Mouse (Mus musculus) embryonic facial prominence, embryonic 15.5 days (tissue): ENCODE measurements around the gene Gm7073. TPM values are rescaled to one million over a fixed set of nuclear protein-coding genes. Genes with fewer than 3 reads are reported as not detected.

Experiments
- ATAC-seq: fragments of 200-750 bp; cut with Nextera tagmentation; 2 replicates; pipeline ENCODE4 v1.8.0; 2017; ENCODE audit warnings: low read depth, moderate TSS enrichment; ENCODE audit not compliant: insufficient number of reproducible peaks, low FRiP score, low TSS enrichment
- H3K27ac ChIP-seq: fragments of 300-500 bp; sonication (generic); replicated peaks from 2 replicates; pipeline ENCODE4 v1.5.1; 2015; ENCODE audit warnings: mild to moderate bottlenecking, inconsistent platforms
- H3K27me3 ChIP-seq: fragments of 300-500 bp; sonication (generic); 2 replicates; pipeline ENCODE4 v1.6.1; 2015; ENCODE audit warnings: inconsistent platforms
- H3K36me3 ChIP-seq: fragments of 300-500 bp; sonication (generic); 2 replicates; pipeline ENCODE4 v1.6.1; 2015; ENCODE audit warnings: mild to moderate bottlenecking, inconsistent platforms
- H3K4me1 ChIP-seq: fragments of 300-500 bp; sonication (generic); 2 replicates; pipeline ENCODE4 v1.6.1; 2015; ENCODE audit warnings: inconsistent platforms
- H3K4me2 ChIP-seq: fragments of 300-500 bp; sonication (generic); replicated peaks from 2 replicates; pipeline ENCODE4 v1.6.1; 2015; ENCODE audit warnings: mild to moderate bottlenecking, inconsistent platforms
- H3K4me3 ChIP-seq: fragments of 300-500 bp; sonication (generic); replicated peaks from 2 replicates; pipeline ENCODE4 v1.5.1; 2015; ENCODE audit warnings: mild to moderate bottlenecking, inconsistent platforms
- H3K9ac ChIP-seq: fragments of 300-500 bp; sonication (generic); 2 replicates; pipeline ENCODE4 v1.6.1; 2015; ENCODE audit warnings: inconsistent platforms
- H3K9me3 ChIP-seq: fragments of 300-500 bp; sonication (generic); replicated peaks from 2 replicates; pipeline ENCODE4 v1.6.1; 2016; ENCODE audit warnings: inconsistent platforms
- WGBS: fragments of 180-500 bp; shearing (Covaris S2); methylation state at CpG from one replicate; pipeline ENCODE4 v1.1.7; 2015; 5-methylcytosine and 5-hydroxymethylcytosine counted together
- polyA plus RNA-seq: library from polyadenylated mRNA; unstranded; fragments of >200 nt; fragmentation: Nextera tagmentation; extraction: Ambion mirVana; gene quantifications from 2 replicates; pipeline ENCODE4 v1.2.1, GENCODE M21; 2015

The Gm7073 gene
- not detected in 2 replicates for polyA plus RNA-seq

GRCm38 (mm10) chrX:60539149-60539548 is at the start of gene Gm7073:
TSS of gene Gm7073 (minus strand) at chrX:60539249.
- Histone ChIP-seq H3K9ac (no peak within 1 kb of the TSS), H3K4me2 (no peak within 1 kb of the TSS), H3K36me3 (no peaks in the 10 kb centered on the region), H3K9me3 (no peaks in the 10 kb centered on the region), H3K4me1 (no peaks in the 10 kb centered on the region), H3K4me3 (no peak within 1 kb of the TSS), H3K27me3 (0 out of 2 replicates have a peak, but pooled peaks cover 3% of the 10 kb centered on the region), H3K27ac (no peak within 1 kb of the TSS)
- no peak for ATAC-seq

GRCm38 (mm10) chrX:60570539-60570938 is 31.5 kb upstream of the Gm7073 start:
- Histone ChIP-seq H3K4me3 (no peak overlapping the region), H3K4me1 (no peaks in the 10 kb centered on the region), H3K27me3 (no peaks in the 10 kb centered on the region), H3K27ac (no peak overlapping the region), H3K9ac (no peak overlapping the region), H3K36me3 (no peaks in the 10 kb centered on the region), H3K9me3 (no peaks in the 10 kb centered on the region), H3K4me2 (no peak overlapping the region)
- 50% methylated on average over 1 of the region's 1 CpGs for WGBS
- ATAC-seq, result no peak

- no peak overlapping the region for H3K4me2 ChIP-seq
- H3K4me1 ChIP-seq, result no peaks in the 10 kb centered on the region
- no peaks in the 10 kb centered on the region for H3K27me3 ChIP-seq
- no peak for ATAC-seq
- no peak overlapping the region for H3K4me3 ChIP-seq
- H3K36me3 ChIP-seq, result no peaks in the 10 kb centered on the region
- no peak overlapping the region for H3K9ac ChIP-seq
- no peaks in the 10 kb centered on the region for H3K9me3 ChIP-seq
- no peak overlapping the region for H3K27ac ChIP-seq
These were observed 30.0 kb upstream of the Gm7073 start for GRCm38 (mm10) chrX:60569047-60569446.

- Histone ChIP-seq H3K4me3 (no peak overlapping the region), H3K4me2 (no peak overlapping the region), H3K27me3 (no peaks in the 10 kb centered on the region), H3K36me3 (no peaks in the 10 kb centered on the region), H3K9ac (no peak overlapping the region), H3K27ac (no peak overlapping the region), H3K9me3 (no peaks in the 10 kb centered on the region), H3K4me1 (no peaks in the 10 kb centered on the region)
- no peak for ATAC-seq
- 32% methylated on average over 4 of the region's 4 CpGs for WGBS
These were observed 16.2 kb upstream of the Gm7073 start for GRCm38 (mm10) chrX:60555242-60555641.

- Histone ChIP-seq H3K4me3 (peak overlapping the region; percentile 52), H3K27me3 (peaks cover 12% of the 10 kb centered on the region), H3K9ac (peak overlapping the region; percentile 28; the same call in 1 of the 2 replicates), H3K4me1 (no peaks in the 10 kb centered on the region), H3K9me3 (no peaks in the 10 kb centered on the region), H3K36me3 (no peaks in the 10 kb centered on the region), H3K27ac (no peak overlapping the region), H3K4me2 (peak overlapping the region; percentile 54)
- ATAC-seq, result peak; percentile 81
- WGBS, result 12% methylated on average over 61 of the region's 113 CpGs
These were observed 8.6 kb upstream of the Gm7073 start for GRCm38 (mm10) chrX:60547444-60548304.

GRCm38 (mm10) chrX:60547098-60547443 is 8.0 kb upstream of the Gm7073 start:
- no peak overlapping the region for H3K27ac ChIP-seq
- H3K9me3 ChIP-seq, result no peaks in the 10 kb centered on the region
- no peak overlapping the region for H3K9ac ChIP-seq
- H3K4me2 ChIP-seq, result peak overlapping the region; percentile 54
- H3K27me3 ChIP-seq, result peaks cover 12% of the 10 kb centered on the region
- H3K4me3 ChIP-seq, result peak overlapping the region; percentile 52
- ATAC-seq, result no peak
- H3K36me3 ChIP-seq, result no peaks in the 10 kb centered on the region
- H3K4me1 ChIP-seq, result no peaks in the 10 kb centered on the region
- WGBS, result 14% methylated on average over 16 of the region's 16 CpGs

- Histone ChIP-seq H3K27me3 (peaks cover 12% of the 10 kb centered on the region), H3K4me3 (no peak overlapping the region)
- WGBS, result 34% methylated on average over 3 of the region's 3 CpGs
These were observed 6.9 kb upstream of the Gm7073 start for GRCm38 (mm10) chrX:60545906-60546305.

GRCm38 (mm10) chrX:60545444-60545843 is 6.4 kb upstream of the Gm7073 start:
- no peaks in the 10 kb centered on the region for H3K36me3 ChIP-seq
- peaks cover 12% of the 10 kb centered on the region for H3K27me3 ChIP-seq
- H3K27ac ChIP-seq, result no peak overlapping the region
- no peaks in the 10 kb centered on the region for H3K9me3 ChIP-seq
- H3K4me1 ChIP-seq, result no peaks in the 10 kb centered on the region
- no peak for ATAC-seq
- 42% methylated on average over 1 of the region's 1 CpGs for WGBS
- no peak overlapping the region for H3K4me3 ChIP-seq
- H3K4me2 ChIP-seq, result no peak overlapping the region
- H3K9ac ChIP-seq, result no peak overlapping the region

More at GRCm38 (mm10) chrX:60545906-60546305, 6.9 kb upstream of the Gm7073 start:
- Histone ChIP-seq H3K4me1 (no peaks in the 10 kb centered on the region), H3K9me3 (no peaks in the 10 kb centered on the region), H3K4me2 (no peak overlapping the region), H3K9ac (no peak overlapping the region), H3K36me3 (no peaks in the 10 kb centered on the region), H3K27ac (no peak overlapping the region)
- no peak for ATAC-seq

- H3K9me3 ChIP-seq, result no peaks in the 10 kb centered on the region
- no peak for ATAC-seq
- H3K4me3 ChIP-seq, result no peak overlapping the region
- H3K4me1 ChIP-seq, result no peaks in the 10 kb centered on the region
- H3K27ac ChIP-seq, result no peak overlapping the region
- H3K36me3 ChIP-seq, result no peaks in the 10 kb centered on the region
- peaks cover 12% of the 10 kb centered on the region for H3K27me3 ChIP-seq
- WGBS, result 38% methylated on average over 4 of the region's 4 CpGs
- no peak overlapping the region for H3K9ac ChIP-seq
- no peak overlapping the region for H3K4me2 ChIP-seq
These were observed 5.0 kb upstream of the Gm7073 start for GRCm38 (mm10) chrX:60544098-60544497.

GRCm38 (mm10) chrX:60542901-60543300 is 3.9 kb upstream of the Gm7073 start:
- Histone ChIP-seq H3K9ac (no peak overlapping the region), H3K4me3 (no peak overlapping the region), H3K9me3 (no peaks in the 10 kb centered on the region), H3K4me2 (no peak overlapping the region), H3K36me3 (no peaks in the 10 kb centered on the region), H3K27ac (no peak overlapping the region), H3K4me1 (no peaks in the 10 kb centered on the region), H3K27me3 (0 out of 2 replicates have a peak, but pooled peaks cover 4% of the 10 kb centered on the region)
- 35% methylated on average over 1 of the region's 1 CpGs for WGBS
- no peak for ATAC-seq

- no peak overlapping the region for H3K4me2 ChIP-seq
- H3K27me3 ChIP-seq, result no peaks in the 10 kb centered on the region
- H3K27ac ChIP-seq, result no peak overlapping the region
- no peak overlapping the region for H3K9ac ChIP-seq
- H3K9me3 ChIP-seq, result no peaks in the 10 kb centered on the region
- no peak overlapping the region for H3K4me3 ChIP-seq
- ATAC-seq, result no peak
- H3K4me1 ChIP-seq, result no peaks in the 10 kb centered on the region
- H3K36me3 ChIP-seq, result no peaks in the 10 kb centered on the region
These were observed 35.1 kb downstream of the Gm7073 start for GRCm38 (mm10) chrX:60503995-60504394.

- no peak overlapping the region for H3K4me3 ChIP-seq
- no peaks in the 10 kb centered on the region for H3K9me3 ChIP-seq
- no peaks in the 10 kb centered on the region for H3K36me3 ChIP-seq
- H3K4me2 ChIP-seq, result no peak overlapping the region
- no peak overlapping the region for H3K27ac ChIP-seq
- ATAC-seq, result no peak
- H3K9ac ChIP-seq, result no peak overlapping the region
- H3K4me1 ChIP-seq, result no peaks in the 10 kb centered on the region
- no peaks in the 10 kb centered on the region for H3K27me3 ChIP-seq
- WGBS, result 61% methylated on average over 1 of the region's 1 CpGs
These were observed 41.3 kb downstream of the Gm7073 start for GRCm38 (mm10) chrX:60497750-60498149.
